Mouse (Mus musculus): ENCODE results near the gene Gale.

Gale gene

DNA sequence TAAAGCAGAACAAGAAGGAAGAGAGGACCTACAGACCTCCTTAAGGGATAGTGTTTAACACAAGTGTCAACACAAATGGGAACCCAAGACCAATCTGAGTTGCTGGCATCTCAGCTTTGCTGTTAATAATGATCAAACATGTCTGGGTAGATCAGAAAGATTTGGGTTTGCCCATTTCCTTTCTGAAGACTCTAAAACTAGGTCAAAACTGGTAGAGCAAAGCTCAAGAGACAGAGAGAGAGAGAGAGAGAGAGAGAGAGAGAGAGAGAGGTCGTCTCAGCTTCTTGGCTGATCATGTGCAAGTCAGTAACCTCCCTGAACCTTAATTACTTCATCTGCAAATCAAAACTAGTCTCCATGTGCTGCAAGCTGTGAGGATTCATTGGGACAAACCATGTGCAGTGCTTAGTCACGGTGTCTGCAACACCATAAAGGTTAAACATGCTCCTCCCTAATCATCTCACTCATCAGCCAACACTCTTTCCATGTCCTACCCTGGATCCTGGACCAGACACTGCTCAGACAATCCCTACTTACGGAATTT lies 52.6 kb downstream of the Gale start:
- DNase-seq (ENCODE audit: low read depth, low spot score), result no peak
